Mouse (Mus musculus): ENCODE measurements around the gene Pdhb.

GRCm38 (mm10) chr14:8176251-8176650 is 3.4 kb upstream of the Pdhb start:
- TF ChIP-seq CTCF (IDR thresholded peaks at IDR 0.05; ENCODE audit: control insufficient read depth, insufficient read depth, insufficient read length) (no peak), USF1 (IDR thresholded peaks at IDR 0.05; ENCODE audit: low read depth) (no peak), MYOG (IDR thresholded peaks at IDR 0.05; ENCODE audit: control insufficient read depth, extremely low read depth, insufficient read length) (no peak), MYOD1 (IDR thresholded peaks at IDR 0.05; ENCODE audit: control insufficient read depth, insufficient read length, low read depth) (no peak)

All from C2C12 (cell line).